Mouse (Mus musculus): ENCODE results near the gene Foxg1.
A peak's percentile ranks its signal among the peaks of the same experiment; 100 is the strongest.

Foxg1 gene

GRCm38 (mm10) chr12:49382565-49383520 lies at the start of gene Foxg1:
Foxg1 (plus strand) TSS chr12:49382660.
- DNase-seq, result peak; percentile 11 to 26

GRCm38 (mm10) chr12:49349697-49350096 lies 32.8 kb upstream of the Foxg1 start:
- no peak for DNase-seq

GRCm38 (mm10) chr12:49368931-49369330 lies 13.5 kb upstream of the Foxg1 start:
- no peak for DNase-seq

- DNase-seq, result no peak
Measured at GRCm38 (mm10) chr12:49372170-49372569, 10.3 kb upstream of the Foxg1 start.

- no peak for DNase-seq
Measured at GRCm38 (mm10) chr12:49373176-49373575, 9.3 kb upstream of the Foxg1 start.

GRCm38 (mm10) chr12:49373821-49374605 lies 8.4 kb upstream of the Foxg1 start:
- no peak for DNase-seq

- DNase-seq, result peak; percentile 25 to 39
Measured at GRCm38 (mm10) chr12:49374606-49374995, 7.9 kb upstream of the Foxg1 start.

GRCm38 (mm10) chr12:49375427-49376317 lies 6.8 kb upstream of the Foxg1 start:
- no peak for DNase-seq

GRCm38 (mm10) chr12:49376318-49376992 lies 6.0 kb upstream of the Foxg1 start:
- DNase-seq, result no peak

- DNase-seq, result no peak
Measured at GRCm38 (mm10) chr12:49377281-49377970, 5.0 kb upstream of the Foxg1 start.

GRCm38 (mm10) chr12:49378920-49379319 lies 3.5 kb upstream of the Foxg1 start:
- DNase-seq, result no peak

- no peak for DNase-seq
Measured at GRCm38 (mm10) chr12:49379446-49379845, 3.0 kb upstream of the Foxg1 start.

- DNase-seq, result no peak
Measured at GRCm38 (mm10) chr12:49380442-49380841, 2.0 kb upstream of the Foxg1 start.

- DNase-seq, result no peak
Measured at GRCm38 (mm10) chr12:49381031-49381525, 1.4 kb upstream of the Foxg1 start.

- no peak for DNase-seq
Measured at GRCm38 (mm10) chr12:49381721-49382365, 617 bp upstream of the Foxg1 start.

- peak in 1 of 2 experiments; percentile 5 for DNase-seq
Measured at GRCm38 (mm10) chr12:49383521-49384133, 1.2 kb downstream of the Foxg1 start.

- no peak for DNase-seq
Measured at GRCm38 (mm10) chr12:49384295-49384875, 1.9 kb downstream of the Foxg1 start.

- peak in 1 of 2 experiments; percentile 24 for DNase-seq
Measured at GRCm38 (mm10) chr12:49384876-49385630, 2.6 kb downstream of the Foxg1 start, which contains the start of gene Gm43517. Gm43517 (plus strand) TSS chr12:49385174.

- no peak for DNase-seq
Measured at GRCm38 (mm10) chr12:49385631-49385990, 3.2 kb downstream of the Foxg1 start.

All from cerebellum, postnatal 25 days (tissue).